Comparison of ENCODE assay signal across 8 mouse cellular contexts in the genomic region with DNA sequence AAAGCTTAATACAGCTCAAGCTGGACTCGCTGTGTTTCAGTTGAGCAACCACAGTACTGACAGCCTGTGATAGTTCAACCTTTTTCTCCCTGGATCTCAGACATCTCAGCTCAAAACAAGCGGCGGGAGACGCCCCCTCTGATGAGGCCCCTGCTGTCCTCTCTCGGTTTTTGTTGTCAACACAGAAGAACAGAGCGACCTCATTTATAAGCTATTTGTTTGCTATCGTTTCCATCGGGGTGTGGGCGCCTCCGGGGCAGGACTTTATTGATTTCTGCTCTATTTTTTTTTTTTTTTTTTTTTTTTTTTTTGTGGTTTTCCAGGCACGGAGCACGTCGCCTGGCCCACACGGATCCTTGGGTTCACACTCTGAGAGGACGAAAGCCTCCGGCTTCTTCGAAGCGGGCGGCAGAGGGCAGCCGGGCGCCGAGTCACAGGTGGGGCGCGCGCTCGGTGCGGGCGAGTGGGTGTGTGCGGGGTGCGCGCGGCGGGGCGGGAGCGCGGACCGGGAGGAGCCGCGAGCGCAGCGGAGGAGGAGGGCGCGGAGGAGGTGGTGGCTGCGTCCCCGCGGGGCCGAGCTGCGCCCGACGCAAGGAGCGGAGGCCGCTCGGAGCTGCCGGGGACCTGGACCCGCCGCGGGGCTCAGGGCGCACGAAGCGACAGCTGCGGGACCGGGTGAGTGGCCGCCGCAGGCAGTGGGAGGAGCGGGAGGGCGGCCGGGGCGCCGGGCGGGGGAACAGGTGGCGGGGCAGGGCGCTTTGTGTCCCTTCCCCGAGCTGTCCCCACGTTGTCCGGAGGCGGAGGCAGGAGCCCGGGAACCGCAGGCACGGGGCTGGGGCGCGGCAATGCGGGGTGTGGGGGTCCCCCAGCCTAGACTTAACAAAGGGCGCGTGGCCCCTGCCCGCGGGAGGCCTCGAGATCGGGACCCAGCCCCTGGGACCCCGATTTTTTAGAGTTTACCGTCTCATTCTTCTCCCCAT. TPM values are rescaled to one million over a fixed set of nuclear protein-coding genes. Genes with fewer than 3 reads are reported as not detected.
DNase-seq lines count a peak whose midpoint lies in the region; ATAC-seq and TF ChIP-seq lines count a peak whose summit lies in the region.

Dapk1 (plus strand) TSS at position 512 of the 980 bp plus-strand sequence.

- peak; percentile 58 for TF ChIP-seq CTCF in kidney, adult 2 months (conservative IDR thresholded peaks at IDR 0.05; ENCODE audit: insufficient read depth, insufficient read length, low read depth, low read length)

- H3K4me3 ChIP-seq in embryonic facial prominence, embryonic 12.5 days: peak within 1 kb of the TSS; percentile 84
- H3K4me3 ChIP-seq in kidney, adult 2 months (ENCODE audit: insufficient read depth, low read depth, low read length): peak within 1 kb of the TSS; percentile 69
- peak within 1 kb of the TSS; percentile 91 for H3K4me3 ChIP-seq in limb, embryonic 10.5 days
- H3K4me3 ChIP-seq in midbrain, embryonic 11.5 days (ENCODE audit: low read depth, low read length): peak within 1 kb of the TSS; percentile 63

- peak; percentile 87 to 90 for DNase-seq in adrenal gland, postnatal 36 days
- peak; percentile 87 to 91 for DNase-seq in heart, adult 18-20 months
- DNase-seq in kidney, adult 2 months: peak; percentile 90
- peak; percentile 86 for DNase-seq in limb, embryonic 10.5 days (ENCODE audit: low spot score)
- peak; percentile 98 for DNase-seq in midbrain, embryonic 11.5 days (ENCODE audit: low spot score, missing footprints)
- peak; percentile 11 for DNase-seq in spleen, adult 12 weeks (ENCODE audit: low spot score)
- no peak for DNase-seq in B cell, adult 2 months

- H3K27ac ChIP-seq in embryonic facial prominence, embryonic 12.5 days: peak within 1 kb of the TSS; percentile 78
- peak within 1 kb of the TSS; percentile 71 for H3K27ac ChIP-seq in kidney, adult 2 months (ENCODE audit: insufficient read depth, low read depth, low read length)
- H3K27ac ChIP-seq in limb, embryonic 10.5 days: peak within 1 kb of the TSS; percentile 94
- peak within 1 kb of the TSS; percentile 71 for H3K27ac ChIP-seq in midbrain, embryonic 11.5 days (ENCODE audit: low read depth, low read length)

- TF ChIP-seq POLR2A in kidney, adult 2 months (IDR thresholded peaks at IDR 0.05; ENCODE audit: low read depth, low read length): no peak

- H3K27me3 ChIP-seq in embryonic facial prominence, embryonic 12.5 days: no peaks in the 10 kb centered on the region
- H3K27me3 ChIP-seq in kidney, adult 2 months (replicated peaks; ENCODE audit: control insufficient read depth, insufficient read depth, low read length): no peaks in the 10 kb centered on the region
- H3K27me3 ChIP-seq in limb, embryonic 10.5 days (ENCODE audit: low read depth, poor library complexity, severe bottlenecking): no peaks in the 10 kb centered on the region
- no peaks in the 10 kb centered on the region for H3K27me3 ChIP-seq in midbrain, embryonic 11.5 days (ENCODE audit: control insufficient read depth, insufficient read depth, low read length)

- peak within 1 kb of the TSS; percentile 83 for H3K9ac ChIP-seq in embryonic facial prominence, embryonic 12.5 days
- H3K9ac ChIP-seq in midbrain, embryonic 11.5 days (ENCODE audit: low read length): peak within 1 kb of the TSS; percentile 75

- ATAC-seq in embryonic facial prominence, embryonic 12.5 days (ENCODE audit: insufficient number of reproducible peaks, insufficient read depth, low FRiP score, low TSS enrichment): peak; percentile 87
- ATAC-seq in midbrain, embryonic 11.5 days (ENCODE audit: low FRiP score): peak; percentile 92

- peak within 1 kb of the TSS; percentile 70 for H3K4me2 ChIP-seq in embryonic facial prominence, embryonic 12.5 days (replicated peaks)
- peak within 1 kb of the TSS; percentile 64 for H3K4me2 ChIP-seq in midbrain, embryonic 11.5 days

- no peaks in the 10 kb centered on the region for H3K9me3 ChIP-seq in embryonic facial prominence, embryonic 12.5 days
- H3K9me3 ChIP-seq in limb, embryonic 10.5 days (replicated peaks): no peaks in the 10 kb centered on the region
- no peaks in the 10 kb centered on the region for H3K9me3 ChIP-seq in midbrain, embryonic 11.5 days (ENCODE audit: control insufficient read depth, low read length)

- under 1% methylated on average over 62 of the region's 90 CpGs for WGBS in embryonic facial prominence, embryonic 12.5 days
- under 1% methylated on average over 85 of the region's 90 CpGs for WGBS in kidney, adult 2 months
- WGBS in limb, embryonic 10.5 days: under 1% methylated on average over 88 of the region's 90 CpGs
- 1% methylated on average over 71 of the region's 90 CpGs for WGBS in midbrain, embryonic 11.5 days

- peaks cover 16% of the 10 kb centered on the region; the same call in 1 of the 2 replicates for H3K4me1 ChIP-seq in embryonic facial prominence, embryonic 12.5 days
- peaks cover 5% of the 10 kb centered on the region; the same call in 1 of the 2 replicates for H3K4me1 ChIP-seq in kidney, adult 2 months (ENCODE audit: control insufficient read depth, insufficient read depth, low read length)
- H3K4me1 ChIP-seq in limb, embryonic 10.5 days: peaks cover 16% of the 10 kb centered on the region
- no peaks in the 10 kb centered on the region; the same call in 1 of the 2 replicates for H3K4me1 ChIP-seq in midbrain, embryonic 11.5 days (ENCODE audit: control insufficient read depth, insufficient read depth, low read length)

- H3K36me3 ChIP-seq in embryonic facial prominence, embryonic 12.5 days: no peaks in the 10 kb centered on the region
- H3K36me3 ChIP-seq in kidney, adult 2 months (ENCODE audit: control insufficient read depth, insufficient read depth, low read length): no peaks in the 10 kb centered on the region
- H3K36me3 ChIP-seq in limb, embryonic 10.5 days: peaks cover 13% of the 10 kb centered on the region
- H3K36me3 ChIP-seq in midbrain, embryonic 11.5 days (ENCODE audit: control insufficient read depth, insufficient read depth, low read length): 0 out of 2 replicates have a peak, but pooled peaks cover 2% of the 10 kb centered on the region

RNA-seq across cellular contexts. Expression of gene Dapk1, which starts in this region (rescaled TPM):
- 10 to 100 TPM; 15.1 to 21.7 TPM for total RNA-seq in adrenal gland, postnatal 36 days (2021)
- 29.9 and 31.9 TPM in 2 replicates for polyA plus RNA-seq in embryonic facial prominence, embryonic 12.5 days (2016; fragmentation: Nextera tagmentation; extraction: Ambion mirVana)
- 10 to 100 TPM; 27.7 to 30.2 TPM for total RNA-seq in heart, adult 18-20 months (2021)
- polyA plus RNA-seq in kidney, adult 2 months (2012; rRNA removed): 39.5 and 50.8 TPM in 2 replicates
- polyA plus RNA-seq in limb, embryonic 10.5 days (2016; fragmentation: Nextera tagmentation; extraction: Ambion mirVana): 15.7 and 18.5 TPM in 2 replicates
- 15.2 and 17.2 TPM in 2 replicates for polyA plus RNA-seq in midbrain, embryonic 11.5 days (2014; fragmentation: Nextera tagmentation; extraction: Ambion mirVana)

Comparison
In these comparisons a context has a peak if more than half of its experiments do, and no peak if none do; other contexts are left out.
1. DNase-seq: peak in adrenal gland, postnatal 36 days (2 of 2), heart, adult 18-20 months (2 of 2), kidney, adult 2 months (single experiment), limb, embryonic 10.5 days (single experiment), midbrain, embryonic 11.5 days (single experiment) and spleen, adult 12 weeks (single experiment); none in B cell, adult 2 months (0 of 2).
2. Peak in every context shown above with its lines, with median percentiles within 50 percentile points of each other: H3K27ac ChIP-seq and H3K4me3 ChIP-seq.